Mouse (Mus musculus): ENCODE data around the gene Hmgcl. TPM values are rescaled to one million over a fixed set of nuclear protein-coding genes. Genes with fewer than 3 reads are reported as not detected.
A peak's percentile ranks its signal among the peaks of the same experiment; 100 is the strongest.

The Hmgcl gene
- 10 to 100 TPM; 53.2 to 62.3 TPM for total RNA-seq (2021)
- long read RNA-seq, experiment 1, transcript Hmgcl-201 (9 exons, 1,418 nt) = major isoform, 88 of 105 reads
- long read RNA-seq, experiment 1, partial matches to known transcripts = 4 of 105 reads
- long read RNA-seq, experiment 1, other reads (novel, unspliced or antisense) = 13 of 105 reads
- long read RNA-seq, experiment 2, transcript Hmgcl-201 (9 exons, 1,418 nt) = major isoform, 209 of 237 reads
- long read RNA-seq, experiment 2, partial matches to known transcripts = 4 of 237 reads
- long read RNA-seq, experiment 2, other reads (novel, unspliced or antisense) = 24 of 237 reads

DNA sequence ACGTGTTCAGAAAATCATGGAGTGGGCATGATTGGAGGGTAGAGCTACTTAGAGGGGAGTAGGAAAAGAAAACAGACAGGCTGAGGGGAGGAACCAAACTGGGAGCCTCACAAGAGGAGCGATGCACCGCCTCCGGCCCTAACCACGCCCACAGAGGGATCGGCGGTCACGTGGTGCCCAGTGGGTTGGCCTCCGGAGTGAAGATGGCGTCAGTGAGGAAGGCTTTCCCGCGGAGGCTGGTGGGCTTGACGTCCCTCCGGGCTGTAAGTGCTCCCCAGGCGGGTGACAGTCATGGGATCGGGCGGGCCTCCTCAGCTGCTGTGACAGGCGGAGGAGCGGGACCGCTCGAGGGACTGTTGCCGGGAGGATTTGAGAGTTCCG, at the start of gene Hmgcl:
Gene Hmgcl, plus strand, starts transcription at position 171 of the 381 bp plus-strand sequence.
- DNase-seq (ENCODE audit: low spot score in 2 of 2) = peak; percentile 94

DNA sequence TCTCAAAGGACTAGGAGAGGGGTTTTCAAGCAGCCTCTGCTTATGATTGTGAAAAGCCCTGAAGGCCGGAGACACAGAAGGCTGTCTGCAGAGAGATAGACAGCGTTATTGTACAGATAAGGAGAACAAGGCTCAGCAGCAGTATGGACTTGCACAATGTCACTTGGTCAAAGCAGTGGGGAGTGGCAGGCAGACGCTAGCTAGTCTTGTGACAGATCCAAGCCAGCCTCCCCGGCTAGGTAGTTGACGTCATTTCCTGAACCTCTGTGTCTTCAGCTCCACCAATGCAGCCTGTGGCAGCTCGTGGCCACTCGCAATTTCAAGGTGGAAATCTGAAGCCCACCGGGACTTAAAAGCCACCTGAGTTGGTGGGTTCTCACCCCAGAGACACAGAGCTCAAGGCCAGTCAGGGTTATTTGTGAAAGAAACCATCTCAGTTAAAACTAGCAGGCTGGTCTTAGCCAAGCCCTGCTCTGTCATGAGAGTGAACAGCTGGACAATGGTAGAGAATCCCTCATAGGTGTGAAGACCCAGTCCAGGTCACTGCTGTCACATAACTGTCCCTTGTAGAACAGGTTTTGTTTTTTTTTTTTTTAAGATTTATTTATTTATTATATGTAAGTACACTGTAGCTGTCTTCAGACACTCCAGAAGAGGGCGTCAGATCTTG, 47.7 kb upstream of the Hmgcl start:
- DNase-seq (ENCODE audit: low spot score in 2 of 2) = no peak

DNA sequence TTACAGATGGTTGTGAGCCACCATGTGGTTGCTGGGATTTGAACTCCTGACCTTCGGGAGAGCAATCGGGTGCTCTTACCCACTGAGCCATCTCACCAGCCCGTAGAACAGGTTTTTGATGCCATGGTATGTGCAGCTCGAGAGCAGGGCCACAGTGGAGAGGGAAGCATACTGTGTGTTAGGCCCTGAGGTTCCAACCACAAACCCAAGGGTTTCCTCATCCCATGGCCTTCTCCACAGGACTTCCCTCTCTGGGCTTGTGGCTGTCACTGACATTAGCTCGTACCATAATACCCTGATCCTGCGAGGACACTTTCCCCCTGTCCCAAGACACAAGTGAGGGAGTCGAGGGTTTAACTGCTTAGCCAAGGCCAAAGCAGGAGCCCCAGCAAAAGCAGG, 47.2 kb upstream of the Hmgcl start:
- DNase-seq (ENCODE audit: low spot score in 2 of 2) = no peak

DNA sequence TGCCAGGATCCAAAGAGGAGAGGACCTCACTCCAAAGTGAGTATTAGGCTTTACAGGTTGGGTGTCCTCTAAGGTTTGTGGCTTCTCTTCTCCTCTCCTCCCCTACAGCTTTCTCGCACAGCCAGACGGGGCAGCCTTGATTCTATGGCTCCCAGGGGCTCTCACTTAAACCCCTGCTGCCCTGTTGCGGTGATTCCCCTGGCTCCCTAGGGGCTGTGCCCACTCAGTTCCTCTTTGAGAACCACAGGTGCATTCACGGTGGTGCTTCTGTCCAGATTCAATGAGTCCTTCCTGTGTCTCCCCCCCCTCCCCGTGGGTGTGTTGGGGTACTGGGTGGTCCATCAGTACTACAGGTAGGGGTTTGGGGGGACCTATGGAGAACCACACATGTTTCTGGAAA, 46.2 kb upstream of the Hmgcl start:
- DNase-seq (ENCODE audit: low spot score in 2 of 2) = no peak

DNA sequence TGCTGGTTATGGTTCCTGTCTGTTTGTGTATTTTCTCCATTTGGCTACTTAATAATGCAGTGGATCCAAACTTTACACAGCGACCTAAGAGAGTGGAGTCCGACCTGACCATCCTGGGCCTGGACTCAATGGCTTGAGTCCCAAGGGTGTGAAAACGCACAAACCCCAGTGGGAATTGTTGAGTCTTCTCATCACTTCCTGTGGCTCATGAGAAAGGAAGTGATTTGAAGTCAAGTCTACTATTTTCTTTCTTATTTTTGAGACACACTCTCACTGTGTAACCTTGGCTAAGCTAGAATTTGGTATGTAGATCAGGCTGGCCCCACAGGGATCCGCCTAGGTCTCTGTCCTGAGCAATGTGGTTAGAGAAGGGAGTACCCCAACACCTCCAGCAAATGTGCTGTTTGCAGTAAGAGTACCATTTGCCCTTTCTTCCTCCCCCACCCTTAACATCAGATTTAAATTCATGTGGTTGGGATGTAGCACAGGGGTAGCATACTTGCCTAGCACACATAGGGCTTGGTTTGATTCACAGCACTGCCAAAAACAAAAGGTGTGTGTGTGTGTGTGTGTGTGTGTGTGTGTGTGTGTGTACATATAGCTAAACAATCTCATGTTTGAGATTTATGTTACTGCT, 43.5 kb upstream of the Hmgcl start:
- no peak for DNase-seq (ENCODE audit: low spot score in 2 of 2)

DNA sequence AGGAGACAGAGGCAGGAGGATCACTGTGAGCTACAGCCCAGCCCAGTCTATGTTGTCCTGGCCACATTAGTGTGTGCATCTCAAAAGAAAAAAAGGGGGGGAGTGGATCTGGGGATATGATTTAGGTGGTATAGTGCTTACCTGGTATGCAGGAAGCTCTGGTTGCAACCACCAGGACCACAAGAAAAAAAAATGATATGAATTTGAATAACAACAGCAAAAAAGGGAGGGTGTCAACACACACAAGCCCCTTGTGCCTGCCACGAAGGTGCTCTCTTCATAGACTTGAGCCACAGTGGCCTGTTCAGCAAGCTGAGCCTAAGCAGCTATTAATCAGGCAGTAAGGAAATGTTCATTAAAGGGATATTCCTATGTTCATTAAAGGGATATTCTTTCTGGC, 41.4 kb upstream of the Hmgcl start:
- DNase-seq (ENCODE audit: low spot score in 2 of 2) = no peak

DNA sequence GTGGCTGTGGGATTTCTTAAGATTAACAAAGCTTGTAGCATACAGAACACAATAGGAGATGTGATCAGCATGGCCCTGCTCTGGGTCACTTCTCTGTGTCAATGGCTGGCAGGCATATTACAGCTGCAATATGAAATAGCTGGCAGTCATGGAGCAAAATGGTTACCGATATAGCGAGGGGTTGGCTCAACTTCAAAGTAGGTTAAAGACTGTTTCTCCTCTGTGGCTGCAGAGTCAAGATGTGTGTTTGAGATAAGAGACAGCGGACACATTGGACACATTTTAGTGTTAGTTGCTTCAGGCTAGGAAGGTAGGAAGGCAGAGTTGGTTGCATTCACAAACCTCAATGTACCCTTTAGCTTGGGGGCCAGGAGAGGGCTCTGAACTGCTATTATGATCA, 39.6 kb upstream of the Hmgcl start:
- no peak for DNase-seq (ENCODE audit: low spot score in 2 of 2)

DNA sequence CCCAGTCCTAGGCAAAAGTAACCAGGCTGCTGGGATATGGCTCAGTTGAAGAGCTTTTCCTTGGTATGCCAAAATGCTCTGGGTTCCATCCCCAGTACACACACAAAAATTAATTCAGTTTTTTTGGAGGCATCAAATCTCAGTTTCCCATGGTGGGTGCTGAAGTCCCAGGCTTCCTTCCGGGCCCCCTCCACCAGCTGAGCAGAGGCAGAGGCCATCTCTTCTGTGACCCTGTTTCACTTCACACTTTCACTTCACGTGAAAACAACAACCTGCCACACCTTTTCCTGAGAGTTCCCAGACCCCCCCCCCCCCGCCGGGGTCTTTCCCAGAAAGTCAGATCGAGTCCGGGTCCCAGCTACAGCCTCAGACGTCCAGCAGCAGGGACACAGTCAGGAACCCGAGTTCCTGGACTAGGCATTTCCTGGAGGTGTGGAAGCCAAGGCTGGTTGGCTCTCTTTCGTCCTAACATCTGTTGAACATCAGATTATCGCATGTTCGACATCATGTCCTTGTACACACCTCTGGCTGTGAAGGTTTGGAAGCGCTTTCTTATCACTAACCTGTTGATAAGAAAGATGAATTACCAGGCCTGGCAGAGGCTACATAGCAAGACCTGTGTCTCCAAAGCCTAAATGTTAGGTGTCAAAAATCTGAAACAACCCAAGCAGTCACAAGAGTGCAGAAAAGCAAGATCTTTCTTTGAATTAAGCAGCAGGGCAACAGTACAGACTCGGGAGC, 36.8 kb upstream of the Hmgcl start:
- DNase-seq (ENCODE audit: low spot score in 2 of 2) = no peak

DNA sequence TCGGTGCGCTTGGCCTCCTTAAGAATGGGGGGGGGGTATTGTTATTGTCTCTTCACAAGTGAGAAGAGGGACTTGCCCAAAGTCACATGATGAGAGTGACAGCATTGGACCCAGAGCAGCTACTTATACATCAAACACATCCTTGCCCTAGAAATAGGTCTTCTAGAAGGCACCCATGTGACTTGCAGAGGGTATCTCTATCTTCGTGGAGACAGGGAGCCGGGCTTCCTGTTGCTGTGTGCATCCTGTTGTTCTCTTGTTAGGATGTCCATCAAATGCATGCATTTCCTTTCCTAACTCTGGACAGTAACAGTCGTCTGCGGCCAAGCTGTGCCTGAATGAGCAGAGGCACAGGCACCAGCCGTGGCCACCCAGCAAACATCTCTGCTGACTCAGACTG, 34.7 kb upstream of the Hmgcl start:
- DNase-seq (ENCODE audit: low spot score in 2 of 2) = no peak

DNA sequence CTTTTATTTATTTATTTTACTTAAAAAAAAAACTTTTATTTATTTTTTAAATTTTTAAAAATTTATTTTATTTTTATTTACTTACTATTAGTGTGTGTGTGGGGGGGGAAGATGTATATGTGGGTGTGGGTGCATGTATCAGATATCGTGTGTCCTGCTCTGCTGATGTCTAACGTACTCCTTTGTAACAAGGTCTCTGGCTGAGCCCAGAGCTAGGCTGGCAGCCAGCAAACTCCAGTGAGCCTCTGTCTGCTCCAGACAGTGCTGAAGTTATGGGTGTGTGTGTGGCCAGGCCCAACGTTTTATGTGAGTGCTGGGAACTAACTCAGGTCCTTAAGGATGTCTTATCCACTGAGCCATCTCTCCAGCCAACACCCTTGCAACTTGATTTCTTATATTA, 34.1 kb upstream of the Hmgcl start:
- DNase-seq (ENCODE audit: low spot score in 2 of 2) = no peak

DNA sequence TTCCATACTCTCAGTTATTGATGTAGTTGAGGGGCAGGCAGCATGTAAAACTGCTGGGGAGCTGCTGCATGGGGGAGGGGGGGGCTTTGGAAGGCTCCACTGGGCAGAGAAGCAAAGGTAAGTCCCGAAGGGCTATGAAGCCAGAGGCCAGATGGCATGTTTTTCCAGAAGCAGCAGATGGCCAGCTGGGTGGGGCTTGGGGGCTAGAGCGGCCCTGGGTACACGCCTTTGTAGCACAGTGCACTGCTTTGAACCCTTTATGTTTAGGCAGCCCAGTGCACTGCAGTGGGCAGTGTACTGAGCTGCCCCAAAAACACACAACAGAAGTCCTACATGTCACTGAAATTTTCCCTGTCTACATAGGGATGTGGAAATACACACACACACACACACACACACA, 33.4 kb upstream of the Hmgcl start:
- no peak for DNase-seq (ENCODE audit: low spot score in 2 of 2)

DNA sequence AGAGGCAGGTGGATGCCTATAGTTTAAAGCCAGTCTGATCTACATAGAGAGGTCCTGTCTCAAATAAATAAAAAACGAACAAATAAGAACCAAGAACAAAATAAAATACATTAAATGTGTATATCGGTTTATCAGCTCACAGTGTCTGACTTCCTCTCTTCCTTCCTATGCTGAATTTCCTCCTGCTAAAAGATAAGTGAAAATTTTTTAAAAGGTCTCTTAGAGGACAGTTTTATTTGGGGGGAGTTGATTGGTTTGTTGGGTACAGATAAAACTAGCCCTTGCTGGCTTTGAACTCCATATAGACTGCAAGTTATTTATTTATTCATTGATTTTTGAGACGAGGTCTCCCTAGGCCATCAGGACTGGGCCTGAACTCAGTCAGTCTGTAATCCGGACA, 32.8 kb upstream of the Hmgcl start:
- no peak for DNase-seq (ENCODE audit: low spot score in 2 of 2)

DNA sequence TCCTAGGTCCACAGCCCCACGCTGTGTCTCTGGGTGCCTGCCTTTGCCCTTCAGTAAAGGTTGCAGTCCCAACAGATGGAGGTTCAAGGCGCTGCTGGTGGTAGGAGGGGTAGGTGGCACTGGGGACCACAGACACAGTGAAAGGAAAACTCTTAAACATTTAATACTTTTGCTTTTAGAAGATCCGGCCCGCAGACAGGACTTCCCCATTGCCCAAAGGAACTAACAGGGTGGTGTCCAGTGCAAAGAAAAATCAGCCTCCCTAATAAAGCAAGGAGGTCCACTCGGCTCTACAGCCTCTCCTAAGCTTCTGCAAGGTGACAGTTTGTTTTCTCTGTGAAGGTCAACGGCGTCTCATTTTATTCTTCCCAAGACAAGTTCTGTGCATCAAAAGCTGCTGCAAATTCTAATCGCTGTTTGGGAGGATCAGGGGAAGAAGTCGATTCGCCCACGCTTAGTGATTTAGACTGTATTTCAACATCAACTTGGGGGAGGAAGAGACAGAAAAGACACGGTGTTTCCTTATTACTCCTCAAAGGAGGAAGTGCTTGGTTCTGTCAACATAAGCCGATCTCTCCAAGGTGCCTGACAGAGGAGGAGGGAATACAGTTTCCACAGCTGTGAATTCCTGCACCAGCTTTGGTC, 27.5 kb upstream of the Hmgcl start:
- DNase-seq (ENCODE audit: low spot score in 2 of 2) = no peak

DNA sequence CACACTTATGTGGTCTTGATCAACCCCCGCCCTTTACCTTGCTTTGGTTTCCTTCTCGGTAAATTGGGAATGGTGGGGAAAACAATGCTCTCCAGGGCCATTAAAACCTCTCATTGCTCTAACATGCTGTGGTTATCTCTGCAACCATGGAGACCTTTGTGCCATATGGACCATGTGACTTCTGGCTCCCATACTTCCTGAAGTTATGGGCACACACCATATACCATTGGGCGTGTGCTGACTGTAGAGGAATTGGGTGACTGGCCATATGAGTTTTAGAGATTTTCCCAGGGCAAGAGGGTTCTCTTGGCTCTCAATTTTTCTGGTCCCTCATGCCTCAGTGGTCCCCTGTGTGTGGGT, 27.0 kb upstream of the Hmgcl start:
- no peak for DNase-seq (ENCODE audit: low spot score in 2 of 2)

DNA sequence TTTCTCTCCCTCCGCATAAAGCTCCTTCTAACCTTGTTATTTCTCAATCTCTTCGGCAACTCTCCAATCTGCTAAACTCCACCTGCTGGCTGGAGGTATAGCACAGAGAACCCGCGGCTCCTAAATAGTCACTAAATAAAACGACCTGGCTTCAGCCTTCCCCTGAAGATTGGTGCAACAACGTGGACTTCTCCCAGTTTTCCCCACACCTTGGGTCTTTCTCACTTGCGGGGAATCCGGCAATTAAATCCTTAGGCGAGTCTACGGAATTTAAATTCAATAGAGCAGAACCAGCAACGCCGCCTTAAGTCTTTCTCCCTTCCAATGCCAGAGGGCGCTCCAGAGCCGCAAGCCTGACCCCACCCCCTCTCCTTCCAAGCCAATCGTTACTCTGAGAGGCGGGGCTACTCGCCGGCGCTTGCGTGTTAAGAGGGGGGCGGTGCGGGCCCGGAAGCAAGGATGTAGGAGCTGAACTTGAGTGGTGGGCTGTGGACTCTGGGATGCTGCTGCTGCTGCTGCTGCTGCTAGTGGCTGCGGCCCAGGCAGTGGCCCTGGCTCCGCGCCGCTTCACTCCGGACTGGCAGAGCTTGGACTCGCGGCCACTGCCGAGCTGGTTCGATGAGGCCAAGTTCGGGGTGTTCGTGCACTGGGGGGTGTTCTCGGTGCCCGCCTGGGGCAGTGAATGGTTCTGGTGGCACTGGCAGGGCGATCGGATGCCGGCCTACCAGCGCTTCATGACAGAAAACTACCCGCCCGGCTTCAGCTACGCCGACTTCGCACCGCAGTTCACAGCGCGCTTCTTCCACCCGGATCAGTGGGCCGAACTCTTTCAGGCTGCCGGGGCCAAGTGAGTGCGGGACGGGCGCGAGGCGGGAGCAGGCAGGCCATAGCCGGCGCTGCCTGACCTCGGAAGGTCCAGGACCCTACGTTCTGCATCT, 25.7 kb upstream of the Hmgcl start, which contains the start of gene Fuca1:
Gene Fuca1, plus strand, starts transcription at position 432 of the 938 bp plus-strand sequence.
- peak; percentile 96 for DNase-seq (ENCODE audit: low spot score in 2 of 2)

DNA sequence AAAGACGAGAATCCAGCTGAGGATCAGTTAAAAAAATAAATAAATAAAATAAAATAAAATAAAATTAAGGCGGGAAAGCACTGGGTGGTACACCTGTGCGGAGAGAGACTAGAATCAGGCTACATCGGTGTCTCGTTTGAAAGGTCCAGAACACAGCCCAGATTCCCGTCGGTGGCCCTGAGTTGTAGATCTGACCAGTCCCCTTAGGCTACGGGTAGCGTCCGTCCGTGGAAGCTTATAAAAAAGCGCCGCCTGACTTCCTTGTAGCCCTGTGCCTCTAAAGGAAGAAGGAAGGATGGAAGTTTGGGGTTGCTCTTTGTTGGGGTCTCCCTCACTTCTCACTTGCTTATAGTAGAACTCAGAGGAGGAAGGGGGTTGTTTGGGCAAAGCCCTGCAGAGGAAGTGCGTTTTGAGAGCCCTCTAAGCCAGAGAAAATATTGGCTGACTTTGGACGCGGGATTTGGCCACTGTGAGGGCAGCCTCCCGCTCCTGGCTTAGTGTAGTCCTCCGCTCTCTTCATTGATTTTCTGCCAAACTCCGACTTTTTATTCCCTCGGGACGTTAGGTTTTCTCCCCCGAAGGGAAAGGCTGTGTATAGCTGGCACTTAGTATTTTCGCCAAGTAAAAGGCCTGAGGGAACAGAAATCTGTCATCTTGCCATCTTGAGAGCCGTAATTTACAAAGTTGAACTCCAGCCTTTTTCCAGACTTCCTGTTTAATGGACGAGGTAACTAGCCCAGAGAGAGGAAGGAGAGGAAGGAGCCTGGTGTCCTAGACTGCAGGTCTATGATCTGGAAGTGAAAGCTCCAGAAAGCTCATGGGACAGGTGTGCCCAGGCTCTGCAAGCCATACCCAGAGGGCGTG, 24.8 kb upstream of the Hmgcl start:
- no peak for DNase-seq (ENCODE audit: low spot score in 2 of 2)

DNA sequence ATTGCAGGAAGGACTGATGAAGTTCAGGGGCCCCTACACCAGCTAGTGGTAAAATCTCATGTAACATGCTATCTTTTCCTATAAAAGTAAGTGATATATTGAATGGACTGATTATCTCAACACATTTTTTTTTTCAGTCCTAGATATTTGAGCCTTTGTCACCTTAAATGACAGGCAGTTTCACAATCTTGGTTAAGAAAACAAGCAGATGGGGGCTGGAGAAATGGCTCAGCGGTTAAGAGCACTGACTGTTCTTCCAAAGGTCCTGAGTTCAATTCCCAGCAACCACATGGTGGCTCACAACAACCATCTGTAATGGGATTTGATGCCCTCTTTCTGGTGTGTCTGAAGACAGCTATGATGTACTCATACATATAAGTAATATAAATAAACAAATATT, 24.1 kb upstream of the Hmgcl start:
- no peak for DNase-seq (ENCODE audit: low spot score in 2 of 2)

DNA sequence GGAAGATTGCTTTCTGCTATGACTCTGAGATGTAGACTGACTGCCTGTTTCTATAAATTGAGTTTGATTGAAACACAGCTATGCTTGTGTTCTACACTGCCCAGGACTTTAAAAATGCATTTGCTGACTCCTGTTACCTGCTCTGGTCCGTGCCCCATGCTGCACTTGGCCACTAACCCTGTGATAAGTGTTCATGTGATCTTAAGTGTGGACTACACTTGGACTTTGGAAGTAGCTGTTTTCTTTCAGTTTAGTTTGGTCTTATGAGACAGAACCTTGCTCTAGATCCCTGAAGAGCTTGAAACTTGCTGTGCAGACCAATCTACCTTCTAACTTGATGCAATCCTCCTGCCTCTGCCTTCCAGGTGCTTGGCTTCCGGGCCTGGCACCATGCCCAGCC, 21.8 kb upstream of the Hmgcl start:
- DNase-seq (ENCODE audit: low spot score in 2 of 2) = no peak

DNA sequence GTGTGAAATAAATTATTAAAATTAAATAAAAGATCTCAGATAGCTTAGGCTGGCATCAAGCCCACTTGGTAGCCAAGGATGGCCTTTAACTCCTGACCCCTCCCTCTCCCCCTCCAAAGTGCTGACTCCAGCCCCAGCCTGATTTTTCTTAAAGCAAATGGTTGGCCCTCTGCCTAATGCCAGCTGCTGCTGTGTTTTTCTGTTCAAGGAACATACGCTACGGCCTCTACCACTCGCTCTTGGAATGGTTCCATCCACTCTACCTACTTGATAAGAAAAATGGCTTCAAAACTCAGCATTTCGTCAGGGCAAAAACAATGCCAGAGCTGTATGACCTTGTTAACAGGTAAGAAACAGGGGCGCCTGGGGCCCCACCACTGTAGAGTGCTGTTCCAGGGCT, 20.9 kb upstream of the Hmgcl start:
- no peak for DNase-seq (ENCODE audit: low spot score in 2 of 2)
